Mouse (Mus musculus): ENCODE measurements around the gene Hmgcll1.

Hmgcll1 gene

DNA sequence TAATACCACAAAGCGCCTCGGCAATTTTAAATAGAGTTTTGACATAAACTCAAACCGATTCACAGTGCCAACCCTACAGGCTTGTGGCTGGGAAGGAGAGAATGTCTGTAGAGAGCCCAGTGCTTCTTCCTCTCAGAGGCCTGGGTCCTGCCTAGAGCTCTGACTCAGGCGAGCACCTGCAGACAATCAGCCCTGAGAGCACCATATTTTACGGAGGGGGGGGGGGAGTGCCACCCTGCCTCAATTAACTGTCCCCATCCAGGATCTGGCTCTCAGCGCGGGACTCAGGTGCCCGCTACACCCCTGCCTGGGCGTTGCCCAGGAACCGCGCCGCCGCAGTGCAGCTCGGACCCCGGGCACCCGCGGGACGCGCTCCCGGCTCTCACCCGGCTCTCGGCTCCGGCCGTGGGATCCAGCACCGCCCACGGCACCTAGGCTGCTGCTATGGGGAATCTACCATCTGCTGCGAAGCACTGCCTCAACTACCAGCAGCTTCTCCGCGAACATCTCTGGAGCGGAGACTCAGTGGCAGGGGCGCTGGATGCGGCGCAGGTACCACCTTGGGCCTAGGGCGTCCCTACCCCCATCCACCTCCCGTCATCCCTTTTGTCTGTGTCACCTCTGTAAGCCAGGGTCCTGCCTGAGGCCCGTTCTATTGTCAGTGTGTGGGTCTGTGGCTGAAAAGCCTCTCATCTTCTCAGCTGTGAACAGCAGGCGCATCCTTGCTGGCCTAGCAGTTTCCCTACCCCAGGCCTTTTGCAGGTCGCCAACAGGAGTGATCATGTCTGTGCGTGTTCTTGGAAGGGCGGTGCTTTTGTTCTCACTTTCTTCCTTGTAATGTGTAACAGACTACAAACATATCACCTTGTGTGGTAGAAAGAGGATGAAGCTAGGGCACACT, at the start of gene Hmgcll1:
Hmgcll1 (plus strand) TSS at position 225 of the 901 bp plus-strand sequence.
- peak; percentile 68 for DNase-seq (ENCODE audit: extremely low spot score)

DNA sequence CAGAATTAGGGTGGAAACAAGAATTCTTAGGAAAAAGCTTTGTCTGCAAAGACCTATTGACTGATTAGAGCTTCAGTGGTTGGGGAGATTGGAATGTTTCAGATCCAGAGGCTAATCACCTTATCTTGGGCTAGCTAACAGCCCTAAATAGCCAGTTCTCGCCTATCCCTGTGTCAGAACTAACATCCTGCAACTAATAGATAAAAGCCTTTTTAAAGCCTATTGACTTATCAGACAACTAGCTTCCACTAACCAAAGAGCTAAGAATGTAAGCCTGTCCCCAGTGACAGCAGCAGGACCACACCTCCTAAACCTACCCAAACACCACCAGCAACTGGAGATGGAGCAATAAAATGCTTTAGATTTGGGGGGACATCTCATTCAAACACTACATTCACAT, 34.6 kb upstream of the Hmgcll1 start:
- no peak for DNase-seq (ENCODE audit: extremely low spot score)

DNA sequence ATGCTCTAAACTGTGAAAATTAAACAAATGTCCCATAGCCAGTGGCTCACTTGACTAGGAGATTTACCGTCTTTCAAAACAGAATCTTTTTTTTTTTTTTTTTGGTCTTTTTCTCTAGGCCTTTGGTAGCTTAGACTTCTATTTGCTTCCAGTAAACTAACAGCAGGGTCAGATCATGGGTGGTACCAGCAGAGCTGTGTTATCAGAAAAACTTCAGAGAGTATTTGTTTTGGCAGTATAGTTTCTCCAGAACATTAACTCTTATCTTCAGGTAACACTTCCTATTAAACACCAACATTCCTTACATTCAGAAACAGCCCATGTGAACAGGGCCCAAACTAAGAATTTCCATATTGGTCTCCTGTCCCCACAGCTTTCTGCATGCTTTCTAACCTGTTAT, 33.5 kb upstream of the Hmgcll1 start:
- DNase-seq (ENCODE audit: extremely low spot score) = no peak

DNA sequence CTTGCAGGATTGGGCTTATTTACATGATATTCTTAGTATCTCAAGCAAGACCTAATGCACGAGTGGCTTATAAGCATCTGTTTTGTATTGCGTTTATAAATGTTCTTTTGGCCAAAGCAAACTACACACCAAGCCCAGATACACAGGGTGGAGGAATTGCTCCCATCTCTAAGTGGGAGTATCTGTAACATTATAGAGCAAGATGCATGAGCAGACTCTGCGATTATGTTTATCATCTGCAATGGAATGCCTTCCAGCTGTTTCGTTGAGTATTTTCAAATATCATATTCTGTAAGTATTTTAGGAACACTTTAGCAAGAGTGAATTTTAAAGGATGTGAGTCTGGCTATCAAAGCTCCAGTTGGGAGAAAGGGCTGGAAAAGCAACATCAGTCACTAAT, 25.2 kb upstream of the Hmgcll1 start:
- no peak for DNase-seq (ENCODE audit: extremely low spot score)

DNA sequence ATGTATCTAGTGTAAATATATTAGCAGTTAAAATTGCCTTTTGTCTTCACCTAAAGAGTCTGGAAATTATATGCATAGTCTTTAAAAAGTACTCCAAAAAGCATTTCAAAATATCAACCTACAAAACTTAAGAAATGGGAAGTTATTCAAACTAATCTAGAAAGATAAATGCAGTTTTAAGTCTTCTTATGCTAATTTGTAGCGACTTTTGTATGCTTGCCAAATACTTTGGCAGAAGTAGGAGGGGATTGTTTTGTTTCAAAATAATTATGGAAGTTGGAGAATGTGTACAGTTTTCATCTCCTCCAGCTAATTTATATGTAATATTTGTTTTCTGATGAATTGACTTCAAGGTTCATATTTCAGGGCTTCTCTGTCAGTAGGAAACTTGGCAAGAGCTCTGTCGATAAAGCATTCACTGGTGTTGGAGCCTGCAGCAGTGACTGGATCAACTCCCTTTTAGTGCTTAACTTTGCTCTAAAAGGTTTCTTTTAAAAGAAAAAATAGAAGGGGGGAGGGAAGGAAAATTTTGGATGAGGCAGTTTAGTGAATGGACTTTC, 15.8 kb upstream of the Hmgcll1 start:
- DNase-seq (ENCODE audit: extremely low spot score) = no peak

DNA sequence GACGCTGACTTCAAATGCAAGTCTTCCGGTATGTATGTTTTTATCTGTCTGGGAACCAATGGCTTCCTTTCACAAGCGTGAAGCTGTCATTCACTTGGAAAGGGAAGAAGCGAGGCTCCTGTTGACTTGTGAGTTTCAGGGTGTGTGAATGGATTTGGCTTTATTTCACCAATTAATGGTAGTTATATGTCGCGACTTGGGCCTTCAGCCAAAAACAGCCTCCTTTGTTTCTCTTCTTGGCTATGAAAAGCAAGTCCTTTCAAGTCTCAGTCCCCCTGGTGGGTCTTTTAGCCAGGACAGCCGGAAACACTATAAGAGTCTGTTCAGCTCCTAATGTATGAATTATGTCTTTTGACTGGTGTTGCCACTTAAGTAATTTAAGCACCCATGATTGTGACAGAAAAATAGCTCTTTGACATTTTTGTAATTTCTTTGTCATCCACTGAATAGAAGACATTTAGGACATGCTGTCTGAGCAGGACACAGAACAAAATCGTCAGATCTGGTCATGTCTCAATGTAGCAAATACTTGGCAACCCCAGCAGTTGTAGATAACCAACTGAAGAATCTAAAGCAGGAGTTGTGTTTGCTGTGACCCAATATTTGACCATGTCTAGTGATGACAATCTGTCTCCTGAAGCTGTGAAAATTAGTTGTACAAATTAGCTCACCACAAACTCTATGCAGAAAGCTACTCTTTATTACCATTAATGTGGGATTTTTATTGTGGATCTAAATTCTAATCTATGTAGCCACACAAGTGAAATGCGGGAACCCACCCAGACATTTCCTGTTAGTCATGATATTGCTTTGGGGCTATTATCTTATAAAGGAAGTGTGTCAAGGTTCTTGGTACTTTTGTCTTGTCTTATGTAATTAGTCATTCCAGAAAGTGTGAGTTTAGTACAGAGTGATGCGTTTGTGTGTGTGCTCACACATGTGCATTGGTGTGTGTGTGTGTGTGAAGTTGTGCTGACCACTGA, 13.5 kb upstream of the Hmgcll1 start:
- DNase-seq (ENCODE audit: extremely low spot score) = no peak

DNA sequence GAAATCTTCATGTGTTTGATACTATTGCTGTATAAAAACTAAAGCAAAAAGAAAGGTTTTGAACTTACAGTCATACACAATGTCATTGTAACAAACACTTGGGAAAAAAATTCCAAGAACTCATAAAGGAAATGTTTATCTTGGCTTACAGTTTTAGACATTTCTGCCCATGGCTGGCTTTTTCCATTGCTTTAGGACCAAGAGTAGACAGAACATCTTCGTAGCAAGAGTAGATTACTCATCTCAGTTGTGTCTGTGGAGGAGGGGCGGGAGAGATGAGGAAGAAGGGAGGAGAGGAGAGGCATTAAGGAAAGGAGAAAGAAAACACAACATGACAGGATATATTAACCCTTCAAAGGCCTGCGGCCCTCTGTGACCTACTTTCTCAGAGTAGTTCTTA, 11.6 kb upstream of the Hmgcll1 start:
- no peak for DNase-seq (ENCODE audit: extremely low spot score)

DNA sequence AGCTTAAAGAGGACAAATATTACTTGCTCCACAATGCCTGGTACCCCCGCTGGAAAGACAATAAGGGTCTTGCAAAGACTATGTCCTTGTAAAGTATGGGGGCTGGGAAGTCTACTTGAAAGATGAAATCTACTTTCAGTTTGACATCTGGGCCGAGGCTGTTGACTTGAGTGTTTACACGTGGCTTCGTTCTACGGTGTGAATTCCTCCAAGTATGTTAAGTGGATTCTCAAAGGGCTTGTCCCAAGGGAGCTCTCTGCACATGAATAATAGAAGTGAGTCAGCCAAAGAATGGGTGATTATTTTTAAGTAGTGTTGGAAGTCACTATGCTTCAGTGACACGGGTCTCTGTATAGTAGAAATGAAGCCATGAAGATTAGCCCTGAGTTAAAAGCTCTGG, 11.0 kb upstream of the Hmgcll1 start:
- no peak for DNase-seq (ENCODE audit: extremely low spot score)

DNA sequence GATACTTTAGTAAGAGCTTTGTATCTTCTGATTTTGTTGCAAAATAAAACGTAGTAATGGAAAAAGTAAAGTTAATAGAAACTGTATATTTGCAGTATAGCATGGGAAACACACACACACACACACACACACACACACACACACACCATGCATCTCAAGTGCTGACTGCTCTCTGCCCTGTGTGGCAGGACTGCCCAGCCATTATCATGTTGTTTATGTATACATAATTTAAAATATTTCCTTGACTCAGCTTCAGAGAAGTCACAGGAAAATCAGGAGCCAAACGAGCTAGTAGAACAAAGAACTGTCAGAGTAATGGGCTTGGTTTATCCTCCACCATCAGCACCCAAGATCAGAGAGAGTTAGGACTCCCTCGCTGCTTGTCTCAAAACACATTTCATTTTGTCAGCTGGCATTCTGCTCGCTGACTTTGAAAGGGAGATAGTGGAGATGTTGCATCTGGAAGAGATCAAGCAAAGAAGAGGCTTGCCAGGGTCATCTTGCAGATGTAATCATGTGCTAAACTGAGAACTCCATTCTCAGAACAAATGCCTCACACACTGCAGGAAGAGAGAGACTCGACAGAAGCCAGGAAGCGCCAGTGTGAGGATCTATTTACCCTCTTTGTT, 7.2 kb upstream of the Hmgcll1 start:
- DNase-seq (ENCODE audit: extremely low spot score) = peak; percentile 29

DNA sequence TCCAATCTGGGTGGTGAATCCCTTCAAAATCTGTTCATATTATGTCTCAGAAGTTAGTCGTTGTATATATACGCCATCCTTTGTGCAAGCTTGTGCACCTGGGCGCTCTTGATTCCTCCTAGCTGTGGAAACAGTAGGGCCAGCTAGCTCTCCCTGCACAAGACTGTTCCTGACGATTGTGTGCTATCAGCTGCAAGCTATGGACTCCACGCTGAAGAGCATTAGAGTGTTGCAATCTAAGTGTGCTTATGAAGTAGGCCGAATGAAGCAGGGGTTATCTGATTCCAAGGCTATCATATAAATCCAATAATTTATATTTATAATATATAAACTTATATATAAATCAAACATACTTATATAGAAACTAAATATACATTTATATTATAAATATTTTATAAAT, 866 bp upstream of the Hmgcll1 start:
- DNase-seq (ENCODE audit: extremely low spot score) = no peak

DNA sequence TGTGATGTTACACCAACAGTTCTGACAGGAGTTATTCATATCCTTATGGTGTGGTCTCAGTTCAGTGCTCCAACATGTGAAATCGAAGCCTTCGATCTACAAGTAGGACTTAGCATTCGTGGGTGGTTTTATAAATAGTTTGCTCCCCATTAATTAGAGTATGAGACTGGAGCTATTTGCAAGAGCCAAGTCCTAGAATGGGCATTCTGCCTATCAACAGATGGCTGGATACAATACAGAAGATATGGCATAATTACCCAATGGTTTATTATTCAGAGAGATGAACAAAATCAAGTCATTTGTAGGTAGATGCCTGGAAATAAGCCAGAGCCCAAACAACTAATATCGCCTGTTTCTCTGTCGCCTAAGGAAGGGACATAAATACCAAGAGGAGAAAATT, 1.3 kb downstream of the Hmgcll1 start:
- DNase-seq (ENCODE audit: extremely low spot score) = no peak

DNA sequence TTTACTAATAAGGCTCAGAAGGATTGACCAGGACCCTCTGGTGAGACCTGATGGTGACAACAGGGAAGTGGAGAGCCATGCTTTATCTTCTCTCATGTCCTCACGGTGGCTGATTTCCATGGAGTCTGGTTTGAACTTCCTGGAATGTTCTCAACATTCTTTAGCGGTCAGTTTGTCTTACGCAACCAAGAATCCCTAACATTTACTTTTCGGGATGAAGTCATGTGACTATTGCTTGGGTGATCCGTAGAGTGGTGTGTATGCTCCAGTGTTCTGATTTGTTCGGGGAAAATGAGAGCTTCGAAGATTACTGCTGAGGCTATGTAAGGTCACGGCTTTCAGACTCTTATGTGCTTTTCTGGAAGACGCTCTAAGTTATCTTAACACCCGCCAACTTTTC, 1.9 kb downstream of the Hmgcll1 start:
- DNase-seq (ENCODE audit: extremely low spot score) = no peak

DNA sequence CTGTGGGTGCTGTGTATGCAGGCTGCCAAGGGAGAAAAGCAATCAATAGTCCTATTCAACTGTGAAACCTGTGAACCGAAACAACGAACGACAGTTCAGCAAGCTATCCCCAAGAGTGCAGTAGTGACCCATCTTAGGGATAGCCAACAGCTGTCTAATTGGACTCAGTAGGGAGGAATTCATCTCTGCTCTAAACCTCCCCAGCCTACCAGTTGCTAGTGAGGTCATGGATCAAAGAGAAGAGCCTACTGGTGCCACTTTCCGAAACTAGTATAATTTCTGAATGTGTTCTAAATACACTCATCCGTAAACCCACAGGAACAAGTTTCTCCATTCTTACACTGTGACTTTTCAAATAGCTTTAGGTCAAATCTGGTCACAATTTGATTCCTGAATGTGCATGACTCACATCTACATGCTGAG, 8.9 kb downstream of the Hmgcll1 start:
- DNase-seq (ENCODE audit: extremely low spot score) = no peak

DNA sequence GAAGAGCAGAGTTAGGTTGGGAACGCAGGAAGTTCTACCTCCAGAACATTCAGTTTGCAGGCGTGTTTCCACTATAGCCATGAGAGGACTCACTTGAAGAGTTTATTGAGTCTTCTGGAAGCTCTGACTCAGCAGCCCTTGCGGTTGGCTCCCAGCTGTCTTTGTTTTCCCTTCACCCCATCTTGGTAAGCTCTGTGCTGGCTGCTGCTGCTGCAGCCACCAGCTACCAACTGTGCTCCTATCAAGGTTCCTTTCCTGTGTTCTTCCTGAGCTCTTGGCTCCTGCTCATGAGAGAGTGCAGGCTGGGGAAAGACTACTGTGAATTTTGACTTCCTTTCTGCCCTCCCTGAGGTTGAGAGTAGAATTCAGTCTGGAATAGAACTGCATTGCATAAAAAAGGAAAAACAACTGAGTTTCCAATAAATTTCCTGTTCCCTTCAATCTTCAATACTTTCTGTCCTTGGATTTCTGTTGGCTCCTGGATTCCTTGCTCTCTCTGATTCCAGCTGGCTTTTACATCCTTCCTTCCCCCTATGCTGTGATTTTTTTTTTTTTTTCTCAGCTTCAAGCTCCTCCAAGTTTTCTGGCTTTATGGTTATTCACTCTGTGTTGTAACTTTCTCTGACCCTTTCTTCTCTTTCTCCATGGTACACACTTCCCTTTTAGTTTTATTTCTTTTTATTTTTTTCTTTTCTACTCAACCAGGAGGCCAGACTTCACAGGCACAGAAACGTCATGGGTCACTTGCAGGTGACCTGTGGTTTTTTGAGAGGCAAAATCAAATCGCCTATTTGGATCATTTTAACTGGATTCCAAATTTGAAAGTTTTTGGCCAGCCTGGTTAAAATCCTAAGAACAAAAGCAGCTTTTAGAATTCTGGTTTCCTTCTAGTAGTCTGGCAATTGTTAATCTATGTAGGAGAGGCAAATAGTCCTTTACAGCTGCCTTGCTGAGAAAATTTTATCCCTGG, 9.9 kb downstream of the Hmgcll1 start:
- no peak for DNase-seq (ENCODE audit: extremely low spot score)

DNA sequence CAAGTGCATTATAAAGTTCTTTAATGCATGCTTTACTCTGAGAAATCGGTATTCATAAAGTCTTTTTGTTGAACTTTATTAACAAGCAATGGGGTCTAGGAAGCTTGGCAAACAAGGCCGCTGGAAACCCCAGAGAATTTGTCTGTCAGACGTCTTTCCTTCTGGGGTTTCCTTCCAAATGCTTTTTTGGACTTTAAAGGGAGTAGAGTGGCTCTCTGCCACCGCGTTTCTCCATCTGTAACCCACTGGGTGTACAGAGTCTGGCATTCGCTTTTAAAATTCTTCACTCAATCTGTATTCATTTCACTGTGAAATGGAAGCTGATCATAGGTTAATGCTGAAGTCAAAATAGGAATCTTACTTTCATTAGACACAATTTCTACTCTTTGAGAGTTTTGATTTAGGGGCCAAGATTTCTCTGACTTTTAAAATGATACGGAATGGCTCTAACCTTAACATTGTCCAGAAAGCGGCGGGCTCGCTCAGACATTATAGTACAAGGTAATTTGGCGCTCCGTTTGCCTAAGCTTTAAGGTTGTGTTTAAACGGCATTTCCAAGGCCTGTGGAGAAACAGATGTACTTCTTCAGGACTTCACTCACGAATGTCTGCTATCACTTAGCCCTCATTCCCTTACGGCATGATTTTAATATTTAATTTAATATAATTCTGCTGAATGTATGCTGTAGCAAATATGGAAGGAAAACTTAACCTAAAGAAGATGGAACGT, 15.0 kb downstream of the Hmgcll1 start:
- no peak for DNase-seq (ENCODE audit: extremely low spot score)

DNA sequence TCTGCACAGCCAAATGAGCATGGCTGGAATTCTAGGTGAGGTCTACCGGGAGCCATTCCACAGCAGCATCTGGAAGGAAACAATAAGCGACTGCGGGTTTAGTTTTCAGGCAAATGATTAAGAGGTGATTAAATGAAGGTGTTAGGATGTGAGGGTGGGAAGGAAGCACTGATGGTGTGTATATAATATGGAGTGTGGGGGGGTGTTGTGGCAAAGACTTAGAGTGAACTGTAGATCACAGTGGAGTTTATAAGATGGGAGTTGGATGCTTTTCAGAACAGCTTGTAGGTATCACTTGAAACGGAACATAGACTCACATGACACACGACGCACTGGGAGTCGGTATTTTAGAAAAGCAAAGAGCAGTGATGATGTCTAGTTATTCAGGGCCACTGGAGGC, 20.4 kb downstream of the Hmgcll1 start:
- no peak for DNase-seq (ENCODE audit: extremely low spot score)

DNA sequence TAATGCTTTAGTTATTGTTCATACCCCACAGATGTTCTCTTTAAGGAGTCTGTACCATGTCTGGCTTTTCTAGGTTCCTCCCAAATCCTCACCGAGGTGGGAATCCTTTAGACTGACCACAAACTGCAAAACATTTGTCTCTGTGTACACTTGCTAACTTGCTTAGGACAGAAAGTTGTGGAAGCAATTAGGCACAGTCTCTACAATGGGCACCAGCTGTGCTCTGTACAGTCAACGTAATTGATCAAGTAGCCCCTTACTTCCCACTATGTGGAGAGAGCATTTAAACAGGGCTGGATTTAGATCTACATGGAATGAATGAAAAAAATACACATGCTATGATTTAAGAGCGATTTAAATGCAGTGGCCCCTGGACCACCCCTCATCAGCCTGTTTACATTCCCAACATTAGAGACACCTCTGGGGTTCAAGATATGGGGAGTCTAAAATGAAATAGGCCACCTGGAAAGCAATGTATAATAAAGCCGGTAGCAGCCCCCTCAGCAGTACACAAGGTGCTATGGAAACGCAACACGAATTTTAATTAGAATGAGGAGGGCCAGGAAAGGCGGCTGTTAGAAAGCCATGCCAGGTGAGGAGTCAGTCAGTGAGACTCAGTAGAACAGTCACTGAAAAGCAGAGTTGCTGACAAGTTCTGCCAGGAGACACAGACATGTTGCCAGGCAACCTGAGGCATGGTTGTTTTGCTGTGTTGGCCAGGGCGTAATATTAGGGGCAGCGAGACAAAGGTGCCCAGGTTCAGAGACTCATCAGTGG, 23.9 kb downstream of the Hmgcll1 start:
- no peak for DNase-seq (ENCODE audit: extremely low spot score)

DNA sequence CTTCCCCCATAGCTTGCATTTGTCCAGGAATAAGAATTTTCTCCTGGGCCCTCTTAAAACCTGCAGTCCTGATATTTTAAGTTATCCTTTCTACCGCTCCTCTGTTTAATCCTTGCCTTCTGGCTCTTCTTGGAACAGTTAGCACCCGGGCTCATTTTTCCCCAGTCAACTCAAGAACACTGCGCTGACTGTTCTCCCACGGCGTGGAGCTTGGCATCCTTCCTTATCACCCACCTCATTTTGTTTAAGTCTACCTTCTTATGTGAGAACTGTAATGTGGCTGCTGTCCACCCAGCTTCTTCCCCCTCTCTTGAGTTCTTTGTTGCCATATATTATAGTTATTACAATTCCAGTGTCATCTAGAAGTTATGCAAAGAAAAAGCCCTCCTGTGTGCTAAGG, 25.1 kb downstream of the Hmgcll1 start:
- no peak for DNase-seq (ENCODE audit: extremely low spot score)

DNA sequence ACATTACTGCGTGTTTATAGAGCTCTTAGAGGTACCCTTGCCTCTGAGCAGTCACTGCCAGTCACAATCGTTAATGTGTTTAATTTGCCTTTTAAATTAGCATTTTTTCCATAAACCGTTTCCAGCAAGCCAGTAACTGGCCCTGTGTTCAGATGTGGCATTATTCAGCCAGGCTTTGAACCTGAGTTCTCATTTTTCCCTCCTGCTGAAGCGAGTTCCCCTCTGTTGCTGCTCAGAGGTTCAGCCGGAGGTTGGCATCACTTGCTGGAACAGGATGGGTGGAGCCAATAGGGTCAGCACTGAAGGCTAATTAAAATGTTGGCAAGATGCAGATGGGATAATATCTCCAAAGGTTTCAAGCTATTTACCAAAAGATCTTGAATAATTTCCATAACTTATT, 28.7 kb downstream of the Hmgcll1 start:
- no peak for DNase-seq (ENCODE audit: extremely low spot score)

Data from embryo, embryonic 9.5 days (tissue).